Comparison of ENCODE assay signal across 25 mouse cellular contexts in genomic region chr12:56975256-56975655, GRCm38 (mm10).
"Had no signal": no experiment of that assay in that cellular context is flagged by ENCODE, and none has a peak within 500 bp of the region (broad histone marks: within the 10 kb centered on the region; RNA-seq: fewer than 3 reads in every experiment).

No protein-coding gene starts in this region.

- H3K27ac ChIP-seq: gastrocnemius, adult 2 months; heart, adult 2 months; hindbrain, embryonic 10.5 days; hindbrain, embryonic 12.5 days; hindbrain, embryonic 14.5 days; intestine, embryonic 15.5 days; layer of hippocampus, adult 2 months; limb, embryonic 10.5 days; limb, embryonic 12.5 days; liver, embryonic 13.5 days had no signal

- H3K4me1 ChIP-seq: hindbrain, embryonic 10.5 days; hindbrain, embryonic 12.5 days; intestine, embryonic 15.5 days; liver, embryonic 13.5 days had no signal

- H3K9me3 ChIP-seq: hindbrain, embryonic 10.5 days; hindbrain, embryonic 12.5 days; intestine, embryonic 15.5 days; limb, embryonic 10.5 days; limb, embryonic 12.5 days; liver, embryonic 13.5 days had no signal

- H3K4me2 ChIP-seq: heart, embryonic 11.5 days; hindbrain, embryonic 12.5 days; hindbrain, embryonic 14.5 days; intestine, embryonic 15.5 days; limb, embryonic 12.5 days; liver, embryonic 11.5 days; liver, embryonic 13.5 days had no signal

- DNase-seq: gastrocnemius, adult 2 months; gastrocnemius, postnatal 10 days; gastrocnemius, postnatal 25 days; heart, adult 2 months; heart, postnatal 10 days; heart, postnatal 4 days; kidney, adult 18-20 months; kidney, adult 8-10 months; kidney, postnatal 10 days; kidney, postnatal 25 days; kidney, postnatal 4 days; liver; liver, embryonic 13.5 days had no signal

- H3K9ac ChIP-seq: hindbrain, embryonic 12.5 days; hindbrain, embryonic 14.5 days; intestine, embryonic 15.5 days; limb, embryonic 12.5 days; liver, embryonic 13.5 days had no signal

- H3K36me3 ChIP-seq: hindbrain, embryonic 10.5 days; hindbrain, embryonic 12.5 days; intestine, embryonic 15.5 days; limb, embryonic 10.5 days; limb, embryonic 12.5 days; liver, embryonic 13.5 days had no signal

- ATAC-seq: hindbrain, embryonic 16.5 days; inflammation-experienced regulatory T-cells, adult 6 months; intestine, embryonic 15.5 days; intestine, postnatal 0 days had no signal

- H3K27me3 ChIP-seq: hindbrain, embryonic 12.5 days; intestine, embryonic 15.5 days; liver, embryonic 13.5 days had no signal

- H3K4me3 ChIP-seq: gastrocnemius, adult 2 months; heart, adult 2 months; hindbrain, embryonic 10.5 days; hindbrain, embryonic 12.5 days; intestine, embryonic 15.5 days; layer of hippocampus, adult 2 months; limb, embryonic 10.5 days; limb, embryonic 12.5 days; liver, embryonic 13.5 days had no signal
